31 mouse cellular contexts compared by ENCODE assay signal in the genomic region with DNA sequence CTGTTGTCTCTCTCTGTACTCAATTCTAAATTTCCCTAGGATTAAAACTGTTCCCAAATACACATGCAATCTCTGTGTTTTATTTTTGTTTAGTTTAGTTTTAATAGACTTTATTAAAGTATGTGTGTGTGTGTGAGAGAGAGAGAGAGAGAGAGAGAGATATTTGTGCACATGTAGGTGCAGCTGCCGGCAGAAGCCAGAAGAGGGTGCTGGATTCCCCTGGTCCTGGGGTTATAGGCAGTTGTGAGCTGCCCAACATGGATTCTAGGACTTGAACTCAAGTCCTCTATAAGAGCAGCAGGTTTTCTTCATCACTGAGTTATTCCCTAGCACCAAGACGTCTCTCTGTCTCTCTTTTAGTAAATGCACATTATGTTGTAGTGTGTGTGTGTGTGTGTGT.
DNase-seq lines count a peak whose midpoint lies in the region; ATAC-seq and TF ChIP-seq lines count a peak whose summit lies in the region.
"Had no signal": no experiment of that assay in that cellular context is flagged by ENCODE, and none has a peak within 500 bp of the region (broad histone marks: within the 10 kb centered on the region; RNA-seq: fewer than 3 reads in every experiment).

No protein-coding gene starts in this region.

- no peak overlapping the region for H3K9ac ChIP-seq in intestine, postnatal 0 days (ENCODE audit: low read depth, low read length)
- H3K9ac ChIP-seq in intestine, embryonic 15.5 days: no peak overlapping the region
- no peak overlapping the region for H3K9ac ChIP-seq in liver, embryonic 14.5 days (replicated peaks)
- H3K9ac ChIP-seq in liver, embryonic 11.5 days (ENCODE audit: low read depth, low read length): no peak overlapping the region
- H3K9ac ChIP-seq in MEL (ENCODE audit: control insufficient read depth, low read depth, low read length, poor library complexity, severe bottlenecking): no peak overlapping the region
- H3K9ac ChIP-seq: kidney, embryonic 15.5 days; limb, embryonic 15.5 days; midbrain, embryonic 15.5 days; neural tube, embryonic 12.5 days; stomach, embryonic 15.5 days had no signal

- peak; percentile 43 for TF ChIP-seq CTCF in intestine, postnatal 0 days (IDR thresholded peaks at IDR 0.05; ENCODE audit: low read depth)
- 0 out of 2 replicates have a peak, but pooled peaks have one; percentile 8 for TF ChIP-seq CTCF in liver, embryonic 14.5 days (IDR thresholded peaks at IDR 0.05; ENCODE audit: low read depth)
- TF ChIP-seq CTCF in MEL (IDR thresholded peaks at IDR 0.05 in 2 of 3, conservative IDR thresholded peaks at IDR 0.05 in 1 of 3; ENCODE audit: control insufficient read depth in 1 of 3, insufficient read depth in 1 of 3, low read depth in 2 of 3, low read length in 3 of 3, poor library complexity in 1 of 3, severe bottlenecking in 1 of 3): peak in 2 of 3 experiments; percentile 46 to 50; a peak in 5 of 6 replicates

- 84% methylated on average over 2 of the region's 2 CpGs for WGBS in intestine, postnatal 0 days
- 77% methylated on average over 2 of the region's 2 CpGs for WGBS in intestine, embryonic 15.5 days
- 41% methylated on average over 2 of the region's 2 CpGs for WGBS in liver, embryonic 14.5 days (ENCODE audit: insufficient replicate concordance)
- WGBS in liver, embryonic 11.5 days: 60% methylated on average over 2 of the region's 2 CpGs

- no peak for DNase-seq in liver, embryonic 14.5 days (ENCODE audit: low read depth in 3 of 3, low spot score in 3 of 3)
- no peak for DNase-seq in liver, embryonic 11.5 days (ENCODE audit: low spot score)
- DNase-seq in A20 (ENCODE audit: low read depth, low spot score) (peak; percentile 23), MEL (ENCODE audit: low read depth, low spot score) (peak; percentile 25)
- no peak for DNase-seq in right cerebral cortex, adult 18-20 months
- no peak for DNase-seq in cerebellum, adult 18-20 months
- DNase-seq: adrenal gland, postnatal 14 days; cerebellum, adult 11 months; cerebellum, adult 9-11 months; heart, adult 2 months; heart, postnatal 14 days; kidney, postnatal 25 days; lung, adult 2 months; lung, postnatal 14 days; thymus, postnatal 25 days had no signal

- H3K4me2 ChIP-seq in intestine, postnatal 0 days (replicated peaks; ENCODE audit: low read depth): no peak overlapping the region
- no peak overlapping the region for H3K4me2 ChIP-seq in intestine, embryonic 15.5 days (replicated peaks)
- no peak overlapping the region for H3K4me2 ChIP-seq in liver, embryonic 14.5 days (ENCODE audit: low read depth)
- H3K4me2 ChIP-seq in liver, embryonic 11.5 days: no peak overlapping the region
- H3K4me2 ChIP-seq: kidney, embryonic 15.5 days; limb, embryonic 15.5 days; midbrain, embryonic 15.5 days; neural tube, embryonic 12.5 days; stomach, embryonic 15.5 days had no signal

- ATAC-seq in intestine, postnatal 0 days: no peak
- ATAC-seq in intestine, embryonic 15.5 days: no peak
- ATAC-seq in liver, embryonic 14.5 days (ENCODE audit: insufficient read depth): no peak
- no peak for ATAC-seq in liver, embryonic 11.5 days (replicated peaks; ENCODE audit: low FRiP score)
- ATAC-seq: CD4-positive, CD25-positive, alpha-beta regulatory T cell, adult 4 months; forebrain, embryonic 16.5 days; hindbrain, embryonic 16.5 days; intestine, embryonic 16.5 days; midbrain, embryonic 15.5 days had no signal

- TF ChIP-seq POLR2A in MEL (IDR thresholded peaks at IDR 0.05; ENCODE audit: control insufficient read depth in 1 of 2, insufficient read depth in 1 of 2, low read depth in 1 of 2, low read length in 2 of 2, poor library complexity in 1 of 2): no peak

- TF ChIP-seq EP300 in liver, embryonic 14.5 days (IDR thresholded peaks at IDR 0.05; ENCODE audit: low read depth): no peak
- no peak for TF ChIP-seq EP300 in MEL (IDR thresholded peaks at IDR 0.05; ENCODE audit: low read depth in 1 of 2, low read length in 2 of 2)

- H3K4me3 ChIP-seq in intestine, postnatal 0 days (ENCODE audit: low read depth, low read length): no peak overlapping the region
- no peak overlapping the region for H3K4me3 ChIP-seq in intestine, embryonic 15.5 days (replicated peaks)
- no peak overlapping the region for H3K4me3 ChIP-seq in liver, embryonic 14.5 days (ENCODE audit: insufficient read depth in 1 of 2, low read depth in 2 of 2, low read length in 2 of 2)
- H3K4me3 ChIP-seq in liver, embryonic 11.5 days (ENCODE audit: low read depth, low read length): no peak overlapping the region
- H3K4me3 ChIP-seq in MEL (ENCODE audit: control insufficient read depth in 1 of 2, insufficient read depth in 1 of 2, low read depth in 2 of 2, low read length in 2 of 2): no peak overlapping the region
- H3K4me3 ChIP-seq: erythroblast, embryonic 14.5 days; heart, adult 2 months; hindbrain, embryonic 10.5 days; kidney, embryonic 15.5 days; limb, embryonic 10.5 days; limb, embryonic 15.5 days; midbrain, embryonic 10.5 days; midbrain, embryonic 15.5 days; myocyte; neural tube, embryonic 12.5 days; stomach, embryonic 15.5 days had no signal

- no peaks in the 10 kb centered on the region for H3K36me3 ChIP-seq in intestine, postnatal 0 days (ENCODE audit: control insufficient read depth, insufficient read depth)
- no peaks in the 10 kb centered on the region for H3K36me3 ChIP-seq in intestine, embryonic 15.5 days
- no peaks in the 10 kb centered on the region for H3K36me3 ChIP-seq in liver, embryonic 14.5 days (replicated peaks; ENCODE audit: control insufficient read depth, insufficient read depth, low read depth)
- no peaks in the 10 kb centered on the region for H3K36me3 ChIP-seq in liver, embryonic 11.5 days (ENCODE audit: control insufficient read depth, insufficient read depth, low read length)
- no peaks in the 10 kb centered on the region for H3K36me3 ChIP-seq in MEL (ENCODE audit: control insufficient read depth in 1 of 2, insufficient read depth in 2 of 2, low read length in 2 of 2)
- H3K36me3 ChIP-seq: hindbrain, embryonic 10.5 days; kidney, embryonic 15.5 days; limb, embryonic 10.5 days; limb, embryonic 15.5 days; midbrain, embryonic 10.5 days; midbrain, embryonic 15.5 days; neural tube, embryonic 12.5 days; stomach, embryonic 15.5 days had no signal

- TF ChIP-seq RAD21 in MEL (IDR thresholded peaks at IDR 0.05; ENCODE audit: low read depth, low read length): peak; percentile 45

- H3K27ac ChIP-seq in intestine, postnatal 0 days (ENCODE audit: low read depth, low read length): no peak overlapping the region
- no peak overlapping the region for H3K27ac ChIP-seq in intestine, embryonic 15.5 days
- no peak overlapping the region for H3K27ac ChIP-seq in liver, embryonic 14.5 days
- H3K27ac ChIP-seq in liver, embryonic 11.5 days (ENCODE audit: low read depth, low read length): no peak overlapping the region
- H3K27ac ChIP-seq in MEL (ENCODE audit: control insufficient read depth, low read depth, low read length): no peak overlapping the region
- H3K27ac ChIP-seq: heart, adult 2 months; hindbrain, embryonic 10.5 days; kidney, embryonic 15.5 days; limb, embryonic 10.5 days; midbrain, embryonic 10.5 days; midbrain, embryonic 15.5 days; neural tube, embryonic 12.5 days; stomach, embryonic 15.5 days had no signal

- no peaks in the 10 kb centered on the region for H3K4me1 ChIP-seq in intestine, postnatal 0 days (replicated peaks; ENCODE audit: control insufficient read depth, insufficient read depth, low read length)
- no peaks in the 10 kb centered on the region for H3K4me1 ChIP-seq in intestine, embryonic 15.5 days (replicated peaks)
- H3K4me1 ChIP-seq in liver, embryonic 14.5 days (replicated peaks; ENCODE audit: control insufficient read depth in 2 of 2, insufficient read depth in 2 of 2, low read length in 1 of 2): no peaks in the 10 kb centered on the region
- H3K4me1 ChIP-seq in liver, embryonic 11.5 days (replicated peaks; ENCODE audit: control insufficient read depth, insufficient read depth, low read length): no peaks in the 10 kb centered on the region
- H3K4me1 ChIP-seq in MEL (ENCODE audit: control insufficient read depth in 1 of 2, insufficient read depth in 2 of 2, low read length in 2 of 2): no peaks in the 10 kb centered on the region; a peak in 1 of 4 replicates
- H3K4me1 ChIP-seq: stomach, embryonic 15.5 days had no signal

- no peaks in the 10 kb centered on the region for H3K79me2 ChIP-seq in MEL (ENCODE audit: control insufficient read depth, insufficient read depth, low read length, poor library complexity)

- no peaks in the 10 kb centered on the region for H3K9me3 ChIP-seq in intestine, postnatal 0 days (ENCODE audit: control insufficient read depth)
- H3K9me3 ChIP-seq in intestine, embryonic 15.5 days: no peaks in the 10 kb centered on the region
- H3K9me3 ChIP-seq in liver, embryonic 14.5 days (ENCODE audit: control insufficient read depth, low read length): no peaks in the 10 kb centered on the region
- H3K9me3 ChIP-seq in liver, embryonic 11.5 days (ENCODE audit: control insufficient read depth, low read length): no peaks in the 10 kb centered on the region
- no peaks in the 10 kb centered on the region for H3K9me3 ChIP-seq in MEL (replicated peaks; ENCODE audit: insufficient read depth, low read length)
- H3K9me3 ChIP-seq: hindbrain, embryonic 10.5 days; kidney, embryonic 15.5 days; limb, embryonic 10.5 days; limb, embryonic 15.5 days; midbrain, embryonic 10.5 days; midbrain, embryonic 15.5 days; neural tube, embryonic 12.5 days; stomach, embryonic 15.5 days had no signal

- peaks cover 4% of the 10 kb centered on the region; the same call in 1 of the 2 replicates for H3K27me3 ChIP-seq in intestine, postnatal 0 days (replicated peaks; ENCODE audit: control insufficient read depth, insufficient read depth, low read length)
- H3K27me3 ChIP-seq in intestine, embryonic 15.5 days (replicated peaks): no peaks in the 10 kb centered on the region
- no peaks in the 10 kb centered on the region for H3K27me3 ChIP-seq in liver, embryonic 14.5 days (ENCODE audit: control insufficient read depth, insufficient read depth, low read length)
- H3K27me3 ChIP-seq in liver, embryonic 11.5 days (replicated peaks; ENCODE audit: control insufficient read depth, insufficient read depth, low read length): no peaks in the 10 kb centered on the region; the same call in 1 of the 2 replicates
- H3K27me3 ChIP-seq in MEL (ENCODE audit: control insufficient read depth in 1 of 2, insufficient read depth in 2 of 2, low read length in 2 of 2): peaks cover 0 to 3% of the 10 kb centered on the region in 2 experiments; a peak in 3 of 4 replicates
- H3K27me3 ChIP-seq: midbrain, embryonic 15.5 days; neural tube, embryonic 12.5 days; stomach, embryonic 15.5 days had no signal

TF ChIP-seq in MEL, 35 proteins besides CTCF, POLR2A, EP300 and RAD21:
- no peak for TF ChIP-seq CHD1 (IDR thresholded peaks at IDR 0.05; ENCODE audit: low read depth, low read length)
- peak; percentile 57 for TF ChIP-seq SMC3 (IDR thresholded peaks at IDR 0.05; ENCODE audit: low read depth, low read length)
- TF ChIP-seq ZC3H11A (IDR thresholded peaks at IDR 0.05; ENCODE audit: low read depth, low read length): peak; percentile 32; the same call in 1 of the 2 replicates

Comparison
In these comparisons a context has a peak if more than half of its experiments do, and no peak if none do; other contexts are left out.
1. DNase-seq: peak in A20 (single experiment) and MEL (single experiment); none in liver, embryonic 14.5 days (0 of 3), liver, embryonic 11.5 days (single experiment), right cerebral cortex, adult 18-20 months (single experiment) and cerebellum, adult 18-20 months (0 of 2).
2. Peak in every context shown above with its lines, with median percentiles within 50 percentile points of each other: CTCF ChIP-seq.